8 mouse cellular contexts compared by ENCODE assay signal in the genomic region with DNA sequence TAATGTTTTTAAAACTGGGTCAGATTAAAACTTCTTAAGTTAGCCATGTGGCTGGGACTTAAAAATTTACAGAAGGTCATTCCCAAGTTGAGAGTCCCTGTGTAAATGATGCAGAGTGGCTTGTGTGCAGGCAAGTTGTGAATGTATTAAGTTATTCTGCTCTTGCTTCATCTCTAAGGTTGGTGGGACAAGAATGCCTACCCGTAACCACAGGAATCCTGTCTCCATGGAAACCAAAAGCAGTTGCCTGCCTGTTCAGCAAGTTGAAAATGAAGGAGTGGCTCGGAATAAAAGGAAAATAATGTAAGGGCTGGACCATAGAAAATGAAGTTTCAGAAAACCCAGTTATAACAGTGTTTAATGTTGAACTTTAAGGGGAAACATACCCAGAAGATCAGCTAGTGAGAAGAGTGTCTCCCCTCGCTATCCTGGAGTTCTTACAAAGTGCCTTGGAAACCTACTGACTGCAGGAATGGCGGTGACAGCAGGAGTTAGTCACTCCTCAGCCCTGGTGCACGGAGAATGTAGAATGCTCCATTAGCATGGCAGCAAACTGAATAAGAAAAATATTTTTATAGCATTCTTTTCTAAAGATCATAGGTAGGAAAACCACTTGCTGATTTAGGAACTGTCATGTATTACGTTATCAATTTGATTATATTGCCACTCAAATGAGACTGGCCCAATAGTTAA. TPM values are rescaled to one million over a fixed set of nuclear protein-coding genes. Genes with fewer than 3 reads are reported as not detected.
DNase-seq lines count a peak whose midpoint lies in the region; ATAC-seq and TF ChIP-seq lines count a peak whose summit lies in the region.
"Had no signal": no experiment of that assay in that cellular context is flagged by ENCODE, and none has a peak within 500 bp of the region (broad histone marks: within the 10 kb centered on the region; RNA-seq: fewer than 3 reads in every experiment).

No protein-coding gene starts in this region.

- ATAC-seq in forebrain, postnatal 0 days = peak; percentile 51; the same call in 1 of the 2 replicates
- no peak for ATAC-seq in CD4-positive, CD25-positive, alpha-beta regulatory T cell, adult 4 months

- H3K4me1 ChIP-seq in forebrain, postnatal 0 days (ENCODE audit: insufficient read depth) = 0 out of 2 replicates have a peak, but pooled peaks cover 5% of the 10 kb centered on the region
- no peaks in the 10 kb centered on the region for H3K4me1 ChIP-seq in thymus, adult 2 months (replicated peaks; ENCODE audit: control insufficient read depth, insufficient read depth, low read length)

- peaks cover 1% of the 10 kb centered on the region for H3K79me3 ChIP-seq in C2C12 (ENCODE audit: low read depth)

- no peak overlapping the region for H3K4me3 ChIP-seq in C2C12 (ENCODE audit: insufficient read depth, poor library complexity, severe bottlenecking)
- H3K4me3 ChIP-seq in forebrain, postnatal 0 days (ENCODE audit: low read depth, low read length) = no peak overlapping the region
- H3K4me3 ChIP-seq in thymus, adult 2 months (ENCODE audit: control insufficient read depth, insufficient read depth, low read length) = no peak overlapping the region

- no peak overlapping the region for H3K9ac ChIP-seq in forebrain, postnatal 0 days

- H3K36me3 ChIP-seq in C2C12 (ENCODE audit: control insufficient read depth, insufficient read depth) = peaks cover 14% of the 10 kb centered on the region
- H3K36me3 ChIP-seq in forebrain, postnatal 0 days (ENCODE audit: insufficient read depth) = peaks cover 10% of the 10 kb centered on the region
- peaks cover 12% of the 10 kb centered on the region; the same call in 1 of the 2 replicates for H3K36me3 ChIP-seq in thymus, adult 2 months (ENCODE audit: control insufficient read depth, insufficient read depth, low read length)

- no peak for TF ChIP-seq CTCF in C2C12 (IDR thresholded peaks at IDR 0.05; ENCODE audit: control insufficient read depth, insufficient read depth, insufficient read length)
- no peak for TF ChIP-seq CTCF in forebrain, postnatal 0 days (IDR thresholded peaks at IDR 0.05; ENCODE audit: low read depth)
- no peak for TF ChIP-seq CTCF in thymus, adult 2 months (IDR thresholded peaks at IDR 0.05; ENCODE audit: borderline replicate concordance, control insufficient read depth, extremely low read depth, insufficient read depth, low read length, poor library complexity)

- WGBS in forebrain, postnatal 0 days = 23% methylated on average over 6 of the region's 6 CpGs
- 92% methylated on average over 6 of the region's 6 CpGs for WGBS in thymus, adult 2 months

- no peak overlapping the region for H3K27ac ChIP-seq in forebrain, postnatal 0 days (ENCODE audit: low read depth, low read length)
- H3K27ac ChIP-seq in thymus, adult 2 months (ENCODE audit: control insufficient read depth, insufficient read depth, low read length) = no peak overlapping the region

- DNase-seq in R1 (ENCODE audit: low read depth, low spot score) = peak; percentile 84
- peak; percentile 39 for DNase-seq in forebrain, postnatal 0 days
- peak; percentile 66 for DNase-seq in lung, postnatal 10 days
- no peak for DNase-seq in thymus, adult 2 months
- DNase-seq in thymus, postnatal 0 days (ENCODE audit: low spot score) = no peak
- DNase-seq: adrenal gland, adult 8-10 months had no signal

- TF ChIP-seq POLR2A in thymus, adult 2 months (IDR thresholded peaks at IDR 0.05; ENCODE audit: control insufficient read depth, extremely low read depth, insufficient read depth, low read length, poor library complexity) = no peak

- no peak overlapping the region for H3ac ChIP-seq in C2C12 (ENCODE audit: control insufficient read depth, insufficient read length, low read depth)

- no peaks in the 10 kb centered on the region for H3K27me3 ChIP-seq in C2C12 (ENCODE audit: control insufficient read depth, insufficient read depth, insufficient read length)
- no peaks in the 10 kb centered on the region for H3K27me3 ChIP-seq in forebrain, postnatal 0 days (ENCODE audit: insufficient read depth, low read length)
- H3K27me3 ChIP-seq in thymus, adult 2 months (ENCODE audit: control insufficient read depth, insufficient read depth, low read length) = no peaks in the 10 kb centered on the region

- no peaks in the 10 kb centered on the region for H3K79me2 ChIP-seq in C2C12 (ENCODE audit: control insufficient read depth, insufficient read depth)

- no peaks in the 10 kb centered on the region for H3K9me3 ChIP-seq in forebrain, postnatal 0 days (ENCODE audit: low read length)

- no peak overlapping the region for H3K4me2 ChIP-seq in forebrain, postnatal 0 days (ENCODE audit: low read depth)

TF ChIP-seq in C2C12, 6 proteins besides CTCF, POLR2A, EP300 and RAD21:
- peak; percentile 98 for TF ChIP-seq CEBPB (IDR thresholded peaks at IDR 0.05; ENCODE audit: low read depth)
- TF ChIP-seq FOSL1 (IDR thresholded peaks at IDR 0.05; ENCODE audit: insufficient read depth, low read length, poor library complexity, severe bottlenecking) = no peak
- TF ChIP-seq USF1 (IDR thresholded peaks at IDR 0.05; ENCODE audit: low read depth) = no peak
- no peak for TF ChIP-seq MYOD1 (IDR thresholded peaks at IDR 0.05; ENCODE audit: control insufficient read depth, insufficient read length, low read depth)
- TF ChIP-seq MAX (IDR thresholded peaks at IDR 0.05) = no peak

RNA-seq across cellular contexts. Expression of gene Anxa2, which starts 21.4 kb away (rescaled TPM):
- 2,389 TPM for polyA plus RNA-seq in C2C12 (2012; fragmentation: generic; extraction: Trizol)
- total RNA-seq in forebrain, postnatal 0 days (2014; rRNA removed) = 49.2 and 68.4 TPM in 2 replicates
- 62.8 and 66.3 TPM in 2 replicates for polyA plus RNA-seq in forebrain, postnatal 0 days (2015; fragmentation: Nextera tagmentation; extraction: Ambion mirVana)
- 409 and 412 TPM in 2 replicates for polyA plus RNA-seq in thymus, adult 2 months (2012; rRNA removed)
- 100 to 1,000 TPM in 1 of 2 experiments, 10 to 100 TPM in 1; 95.7 to 127 TPM for polyA plus RNA-seq in CD4-positive, CD25-positive, alpha-beta regulatory T cell, adult 4 months (2017; shearing (Covaris generic))
- 713 and 718 TPM in 2 replicates for polyA plus RNA-seq in thymus, postnatal 0 days (2015; fragmentation: Nextera tagmentation; extraction: Ambion mirVana)

RNA-seq across cellular contexts. Expression of gene Ice2, which starts 34.3 kb away (rescaled TPM):
- 2.6 TPM for polyA plus RNA-seq in C2C12 (2012; fragmentation: generic; extraction: Trizol)
- 9.8 and 12.9 TPM in 2 replicates for total RNA-seq in forebrain, postnatal 0 days (2014; rRNA removed)
- polyA plus RNA-seq in forebrain, postnatal 0 days (2015; fragmentation: Nextera tagmentation; extraction: Ambion mirVana) = 5.6 and 7.0 TPM in 2 replicates
- polyA plus RNA-seq in thymus, adult 2 months (2012; rRNA removed) = 5.6 and 6.8 TPM in 2 replicates
- 10 to 100 TPM; 24.5 to 31.2 TPM for polyA plus RNA-seq in CD4-positive, CD25-positive, alpha-beta regulatory T cell, adult 4 months (2017; shearing (Covaris generic))
- polyA plus RNA-seq in thymus, postnatal 0 days (2015; fragmentation: Nextera tagmentation; extraction: Ambion mirVana) = 18.2 and 20.8 TPM in 2 replicates

Comparison
In these comparisons a context has a peak if more than half of its experiments do, and no peak if none do; other contexts are left out.
1. DNase-seq: peak in R1 (single experiment), forebrain, postnatal 0 days (single experiment) and lung, postnatal 10 days (single experiment); none in thymus, adult 2 months (single experiment) and thymus, postnatal 0 days (single experiment).